In the genomic region with DNA sequence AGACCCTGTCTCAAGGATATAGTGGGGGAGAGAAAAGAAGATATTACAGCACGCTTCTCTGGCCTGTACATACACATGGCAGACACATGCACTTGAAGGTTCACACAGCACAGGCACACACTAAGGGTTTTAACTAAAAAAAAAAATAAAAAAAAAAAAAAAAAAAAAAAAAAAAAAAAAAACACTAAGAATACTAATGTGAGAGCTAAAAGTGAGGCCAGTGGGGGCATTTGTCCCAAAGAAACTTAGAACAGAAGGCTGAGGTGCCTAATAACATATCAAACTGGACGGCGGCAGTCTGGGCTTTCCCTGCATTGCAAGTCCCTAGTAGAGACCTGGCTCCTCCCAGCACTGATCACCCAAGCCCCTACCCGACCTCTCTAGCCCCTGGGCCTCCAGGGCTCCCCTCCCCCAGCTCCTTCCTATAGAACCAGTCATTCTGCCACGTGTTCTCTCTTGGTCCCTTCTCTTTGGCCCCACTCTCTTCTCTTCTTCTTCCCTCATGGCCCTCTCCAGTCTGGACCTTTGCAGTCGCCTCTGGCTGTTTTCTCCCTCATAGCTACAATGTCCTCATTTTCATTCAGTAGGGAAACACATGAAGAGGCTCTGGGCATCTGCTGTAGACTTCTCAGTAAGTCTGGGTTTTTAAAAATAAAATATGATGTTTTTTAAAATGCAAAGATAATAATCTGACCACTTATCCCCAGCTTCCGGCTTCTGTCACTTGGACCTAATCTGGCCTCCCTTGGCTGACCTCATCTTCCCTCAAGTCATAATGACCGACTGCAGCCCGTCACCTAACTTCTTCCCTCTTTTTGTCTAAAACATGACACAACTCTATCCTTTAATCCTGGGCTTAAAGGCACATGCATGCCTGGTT, we compare ENCODE assay signal across 1 mouse cellular context.
A peak's percentile ranks its signal among the peaks of the same experiment; 100 is the strongest.
TF ChIP-seq lines count a peak whose summit lies in the region.

No protein-coding gene starts in this region.

TF ChIP-seq in CH12.LX, 34 proteins besides CTCF, POLR2A, EP300 and RAD21:
- no peak for TF ChIP-seq NELFE (IDR thresholded peaks at IDR 0.05; ENCODE audit: low read depth, low read length)
- peak; percentile 69 for TF ChIP-seq ZNF384 (IDR thresholded peaks at IDR 0.05; ENCODE audit: low read depth, low read length)
TF ChIP-seq in CH12.LX: peak in this region for 1.
